Mouse (Mus musculus): ENCODE results near the gene Dusp10.

- TF ChIP-seq CTCF (IDR thresholded peaks at IDR 0.05; ENCODE audit: control insufficient read depth, insufficient read depth, insufficient read length) (no peak), MAX (IDR thresholded peaks at IDR 0.05) (no peak), MYOD1 (IDR thresholded peaks at IDR 0.05; ENCODE audit: control insufficient read depth, insufficient read length, low read depth) (no peak), USF1 (IDR thresholded peaks at IDR 0.05; ENCODE audit: low read depth) (no peak), FOSL1 (IDR thresholded peaks at IDR 0.05; ENCODE audit: insufficient read depth, low read length, poor library complexity, severe bottlenecking) (no peak)
Measured at GRCm38 (mm10) chr1:183979814-183980243, 33.3 kb upstream of the Dusp10 start.

All from C2C12 (cell line).